9 mouse cellular contexts compared by ENCODE assay signal in genomic region chr11:68030771-68031170, GRCm38 (mm10).
DNase-seq lines count a peak whose midpoint lies in the region; ATAC-seq lines count a peak whose summit lies in the region.
"Had no signal": no experiment of that assay in that cellular context is flagged by ENCODE, and none has a peak within 500 bp of the region (broad histone marks: within the 10 kb centered on the region; RNA-seq: fewer than 3 reads in every experiment).

No protein-coding gene starts in this region.

- no peak for ATAC-seq in cerebellum, adult (ENCODE audit: insufficient number of reproducible peaks, low FRiP score, low TSS enrichment)

- peak; percentile 30 for DNase-seq in cerebellum, adult 11-12 months
- DNase-seq in MN1 (ENCODE audit: low spot score) = peak; percentile 55
- DNase-seq in gastrocnemius, adult 18-20 months (ENCODE audit: low spot score) = peak; percentile 47
- peak; percentile 22 to 69 for DNase-seq in layer of hippocampus, adult 18-20 months (ENCODE audit: low spot score in 2 of 2)
- DNase-seq in right cerebral cortex, postnatal 4 days = peak; percentile 72
- DNase-seq in spleen, adult 18-20 months = no peak
- DNase-seq in neural tube, embryonic 10.5 days (ENCODE audit: extremely low spot score, low spot score) = no peak
- DNase-seq: liver, embryonic 13.5 days had no signal

Comparison
In these comparisons a context has a peak if more than half of its experiments do, and no peak if none do; other contexts are left out.
1. DNase-seq: peak in cerebellum, adult 11-12 months (single experiment), MN1 (single experiment), gastrocnemius, adult 18-20 months (single experiment), layer of hippocampus, adult 18-20 months (2 of 2) and right cerebral cortex, postnatal 4 days (single experiment); none in spleen, adult 18-20 months (0 of 2) and neural tube, embryonic 10.5 days (single experiment).